Mouse (Mus musculus) thymus, postnatal 36 days (tissue): Measurements from ENCODE around the gene Slc30a5.
A peak's percentile ranks its signal among the peaks of the same experiment; 100 is the strongest.
"Not testable (repeated sequence)": the region's sequence is repeated elsewhere in the genome, so short reads cannot be mapped to it uniquely, and the experiment has no call there.

ENCODE experiments used
- DNase-seq, 2 experiments: peaks; one replicate each; pipeline ENCODE4 v3.0.0; 2022; ENCODE audit warnings: mixed read lengths in 2 of 2

Slc30a5 gene

DNA sequence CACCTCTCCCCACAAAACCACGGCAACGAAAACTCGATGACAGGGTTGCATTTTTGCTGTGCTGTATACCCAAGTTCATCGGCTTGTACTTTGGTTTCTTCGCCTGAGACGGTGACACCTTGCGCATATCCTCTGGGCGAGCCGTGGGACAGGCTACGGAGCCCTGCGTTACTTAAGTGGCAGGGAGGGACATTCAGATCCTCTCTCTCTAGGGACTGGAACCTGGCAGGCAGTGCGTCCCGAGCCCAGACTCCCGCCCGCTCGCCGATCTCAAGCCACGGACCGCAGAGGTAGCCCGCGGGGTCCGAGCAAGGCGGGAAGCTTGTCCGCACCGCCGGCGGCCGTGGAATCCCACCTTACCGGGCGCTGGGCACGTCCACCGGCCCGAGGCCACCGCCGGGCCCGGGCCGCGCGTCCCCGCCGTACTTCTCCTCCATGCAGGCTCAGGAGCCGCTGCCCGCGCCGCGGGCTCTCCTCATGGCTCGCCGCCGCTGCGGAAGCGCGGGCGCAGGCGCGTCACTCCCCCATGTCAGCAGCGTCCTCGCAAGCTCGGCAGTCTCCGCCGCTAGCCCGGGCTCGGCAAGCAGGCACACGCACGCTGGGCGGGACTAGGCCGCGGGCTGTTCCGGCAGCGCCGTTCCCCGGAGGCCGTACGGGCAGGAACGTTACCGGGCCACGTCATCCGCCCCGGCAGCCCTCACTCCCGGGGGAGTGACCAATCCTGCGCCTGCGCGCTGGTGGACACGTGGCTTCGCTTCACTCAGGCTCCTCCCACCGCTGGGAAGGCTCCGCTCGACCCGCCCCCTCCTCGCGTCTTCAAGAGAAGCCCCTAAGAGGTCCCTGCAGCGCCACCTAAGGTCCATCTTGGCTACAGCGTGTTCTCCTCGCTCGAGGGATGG is at the start of gene Slc30a5:
TSS of gene Slc30a5 (minus strand) at position 687 of the 899 bp plus-strand sequence.
- DNase-seq, result peak; percentile 99 to 100

- no peak for DNase-seq
These were observed 48.7 kb upstream of the Slc30a5 start for GRCm38 (mm10) chr13:100881944-100882343.

GRCm38 (mm10) chr13:100879806-100880205 is 46.6 kb upstream of the Slc30a5 start:
- DNase-seq, result no peak

DNA sequence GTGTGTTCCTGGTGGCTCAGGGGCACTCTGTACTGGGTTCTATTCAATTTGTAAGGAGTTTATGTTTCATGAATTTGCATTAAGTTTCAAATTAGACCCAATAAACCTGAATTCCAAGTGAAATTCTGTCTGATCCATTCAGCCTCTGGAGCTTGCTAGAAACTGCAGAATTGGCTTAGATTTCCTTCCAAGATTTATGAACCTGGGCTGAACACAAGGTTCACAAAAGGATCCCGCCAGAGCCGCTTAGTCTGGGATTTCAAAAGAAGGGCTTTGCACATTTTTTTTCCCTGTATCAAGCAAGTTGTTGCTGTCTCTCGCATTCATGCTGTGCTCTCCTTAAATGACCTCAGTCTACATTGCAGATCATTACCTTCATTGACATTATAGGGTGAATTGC is 46.1 kb upstream of the Slc30a5 start:
- DNase-seq, result no peak

GRCm38 (mm10) chr13:100878264-100878663 is 45.0 kb upstream of the Slc30a5 start:
- no peak for DNase-seq

GRCm38 (mm10) chr13:100877703-100878102 is 44.5 kb upstream of the Slc30a5 start:
- DNase-seq, result no peak

GRCm38 (mm10) chr13:100875103-100875502 is 41.9 kb upstream of the Slc30a5 start:
- no peak for DNase-seq

DNA sequence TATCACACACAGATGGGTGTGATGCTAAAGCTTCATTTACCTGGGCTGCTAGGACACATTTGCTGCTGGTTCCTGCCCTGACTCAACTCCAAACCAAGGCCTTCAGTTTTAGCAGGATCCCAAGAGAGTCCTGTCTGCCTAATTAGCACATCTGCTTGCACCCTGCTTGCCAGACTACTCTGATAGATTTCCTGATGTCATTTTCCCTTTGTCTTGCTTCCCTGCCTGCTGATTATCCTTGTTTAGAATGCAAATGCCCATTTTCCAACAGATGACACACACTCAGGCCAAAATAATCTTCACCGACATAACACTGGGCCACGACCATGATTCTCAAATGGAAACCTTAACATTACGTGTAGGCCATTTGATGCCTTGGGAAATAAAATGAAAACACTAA is 41.4 kb upstream of the Slc30a5 start:
- DNase-seq, result no peak

DNA sequence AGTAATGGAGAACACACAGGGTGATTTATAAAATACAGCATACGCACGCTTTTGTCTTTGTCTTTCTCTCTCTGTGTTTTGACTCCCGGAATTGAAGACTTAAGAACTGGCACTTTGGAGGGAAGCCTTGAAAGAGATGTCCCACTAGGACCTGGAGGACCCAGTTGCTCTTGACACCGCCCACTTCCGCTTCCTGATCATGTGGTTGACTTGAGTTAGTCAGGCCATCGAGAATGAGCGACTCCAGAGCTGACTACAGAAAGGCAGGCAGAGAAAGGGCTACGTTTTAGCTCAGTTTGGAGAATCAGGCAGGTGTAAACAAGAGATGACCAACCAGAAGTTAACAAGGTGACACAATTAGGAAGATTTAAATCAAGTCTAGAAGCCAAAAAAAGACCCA is 40.3 kb upstream of the Slc30a5 start:
- DNase-seq, result no peak

DNA sequence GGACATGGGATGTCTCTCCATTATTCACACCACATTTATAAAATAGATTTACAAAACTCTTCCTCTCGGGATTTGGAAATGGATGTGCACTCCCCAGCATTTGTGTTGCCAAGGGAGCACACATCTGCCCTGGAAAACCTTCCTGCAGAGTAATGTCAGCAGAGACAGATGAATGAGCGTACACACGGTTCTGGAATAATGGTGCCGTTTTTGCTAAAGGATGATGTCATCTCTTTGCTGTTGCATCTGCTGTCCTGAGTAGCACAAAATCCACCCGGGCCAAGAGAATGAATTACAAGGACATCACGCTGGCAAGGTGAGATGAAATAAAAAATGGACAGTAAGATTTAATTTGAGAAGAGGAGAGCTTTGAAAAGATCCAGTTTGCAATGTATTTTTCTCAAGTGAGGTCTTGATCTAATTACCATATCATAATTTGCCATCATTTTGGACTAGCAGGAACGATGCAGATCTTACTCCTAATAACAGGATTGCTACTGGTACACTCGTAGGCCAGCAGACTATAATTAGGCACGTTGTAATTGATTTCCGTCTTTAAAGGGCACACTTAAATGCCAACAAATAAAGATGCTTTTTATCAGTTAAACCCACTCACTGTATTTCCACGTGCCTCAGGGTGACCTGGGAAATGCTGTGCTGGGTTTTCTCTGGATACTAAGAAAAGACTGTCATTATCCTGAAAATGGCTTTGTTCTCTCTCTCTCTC is 38.4 kb upstream of the Slc30a5 start:
- no peak for DNase-seq

GRCm38 (mm10) chr13:100869813-100870212 is 36.6 kb upstream of the Slc30a5 start:
- DNase-seq, result no peak

- DNase-seq, result no peak
These were observed 33.1 kb upstream of the Slc30a5 start for GRCm38 (mm10) chr13:100866311-100866710.

DNA sequence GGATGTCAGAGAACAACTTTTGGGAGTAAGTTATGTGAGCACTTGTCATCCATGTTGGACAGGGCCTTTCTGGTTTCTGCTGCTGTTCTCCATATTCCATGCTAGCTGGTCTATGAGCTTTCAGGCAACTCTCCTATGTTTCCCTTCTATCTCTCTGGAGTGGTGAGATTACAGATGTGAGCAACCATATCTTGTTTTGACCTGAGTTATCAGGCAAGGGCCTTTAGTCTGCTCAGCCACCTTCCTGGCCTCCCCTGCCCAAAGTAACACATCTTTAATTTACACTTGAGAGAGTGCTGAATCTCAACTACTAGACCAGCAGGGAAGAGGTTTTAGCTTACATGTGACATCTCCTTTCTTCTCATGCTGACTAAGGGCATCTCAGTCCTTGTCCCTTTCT is 32.5 kb upstream of the Slc30a5 start:
- no peak for DNase-seq

- not testable (repeated sequence) for DNase-seq
These were observed 30.7 kb upstream of the Slc30a5 start for GRCm38 (mm10) chr13:100863914-100864313.

GRCm38 (mm10) chr13:100859117-100859516 is 25.9 kb upstream of the Slc30a5 start:
- no peak for DNase-seq

GRCm38 (mm10) chr13:100854174-100854573 is 20.9 kb upstream of the Slc30a5 start:
- no peak for DNase-seq

DNA sequence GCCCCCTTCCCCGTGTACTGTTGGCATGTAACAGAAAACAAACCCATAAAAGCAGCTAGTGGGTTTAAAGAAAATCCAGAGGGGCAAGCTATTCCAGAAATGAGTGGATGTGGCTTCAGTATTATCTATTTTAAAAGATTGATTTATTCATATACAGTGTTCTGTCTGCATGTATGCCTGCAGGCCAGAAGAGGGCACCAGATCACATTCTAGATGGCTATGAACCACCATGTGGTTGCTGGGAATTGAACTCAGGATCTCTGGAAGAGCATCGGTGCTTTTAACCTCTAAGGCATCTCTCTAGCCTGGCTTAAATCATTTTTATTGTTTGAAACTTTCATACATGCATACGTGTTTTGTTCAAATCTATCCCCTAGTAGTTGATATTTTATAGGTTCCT is 19.9 kb upstream of the Slc30a5 start:
- DNase-seq, result no peak

GRCm38 (mm10) chr13:100849137-100849536 is 15.9 kb upstream of the Slc30a5 start:
- no peak for DNase-seq

DNA sequence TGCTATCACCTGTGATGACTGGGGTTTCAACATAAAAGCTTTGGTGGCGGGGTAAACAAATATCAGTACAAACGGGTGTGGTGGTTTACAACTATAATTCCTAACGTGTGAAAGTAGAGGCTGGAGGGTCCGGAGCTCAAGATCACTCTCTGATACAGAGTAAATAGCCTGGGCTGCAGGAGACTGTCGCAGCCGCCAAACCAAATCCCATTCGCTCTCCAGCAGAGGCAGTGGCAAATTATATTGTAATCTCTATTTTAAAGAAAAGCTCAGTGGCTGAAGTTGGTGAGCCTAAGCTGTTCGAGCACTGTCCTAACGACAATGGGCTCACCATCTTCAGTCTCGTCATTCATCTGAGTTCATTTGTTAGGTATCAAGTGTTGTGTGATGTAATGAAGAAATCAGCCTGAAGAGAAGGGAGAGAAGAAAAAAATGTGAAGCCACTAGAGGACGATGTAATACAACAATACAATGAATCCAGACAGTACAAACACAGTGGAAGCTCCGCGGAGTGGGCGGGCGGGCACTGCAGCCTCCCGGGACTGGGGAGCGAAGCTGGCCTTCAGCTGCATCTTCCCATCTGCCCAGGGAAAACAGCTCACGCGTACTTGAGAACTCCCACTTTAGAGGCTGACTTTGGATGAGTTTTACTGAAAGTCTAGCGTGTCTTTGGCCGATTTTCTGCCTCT is 13.8 kb upstream of the Slc30a5 start:
- DNase-seq, result no peak

- DNase-seq, result no peak
These were observed 13.0 kb upstream of the Slc30a5 start for GRCm38 (mm10) chr13:100846254-100846653.

DNA sequence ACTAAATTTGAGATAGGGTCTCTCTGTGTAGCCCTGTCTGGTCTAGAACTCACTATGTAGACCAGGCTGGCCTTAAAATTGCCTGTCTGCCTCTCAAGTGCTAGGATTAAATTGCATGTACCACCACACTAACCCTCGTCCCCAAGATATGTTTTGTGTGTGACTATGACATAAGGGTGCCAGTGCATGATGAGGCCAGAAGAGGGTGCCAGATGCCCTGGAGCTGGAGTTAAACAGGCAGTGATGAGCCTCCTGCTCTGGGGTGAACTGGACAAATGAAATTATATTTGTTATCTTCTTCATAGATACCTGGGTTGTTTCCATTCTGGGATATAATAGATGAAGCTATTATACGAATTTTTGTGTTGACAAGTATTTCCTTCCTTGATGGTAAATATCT is 10.7 kb upstream of the Slc30a5 start:
- no peak for DNase-seq

DNA sequence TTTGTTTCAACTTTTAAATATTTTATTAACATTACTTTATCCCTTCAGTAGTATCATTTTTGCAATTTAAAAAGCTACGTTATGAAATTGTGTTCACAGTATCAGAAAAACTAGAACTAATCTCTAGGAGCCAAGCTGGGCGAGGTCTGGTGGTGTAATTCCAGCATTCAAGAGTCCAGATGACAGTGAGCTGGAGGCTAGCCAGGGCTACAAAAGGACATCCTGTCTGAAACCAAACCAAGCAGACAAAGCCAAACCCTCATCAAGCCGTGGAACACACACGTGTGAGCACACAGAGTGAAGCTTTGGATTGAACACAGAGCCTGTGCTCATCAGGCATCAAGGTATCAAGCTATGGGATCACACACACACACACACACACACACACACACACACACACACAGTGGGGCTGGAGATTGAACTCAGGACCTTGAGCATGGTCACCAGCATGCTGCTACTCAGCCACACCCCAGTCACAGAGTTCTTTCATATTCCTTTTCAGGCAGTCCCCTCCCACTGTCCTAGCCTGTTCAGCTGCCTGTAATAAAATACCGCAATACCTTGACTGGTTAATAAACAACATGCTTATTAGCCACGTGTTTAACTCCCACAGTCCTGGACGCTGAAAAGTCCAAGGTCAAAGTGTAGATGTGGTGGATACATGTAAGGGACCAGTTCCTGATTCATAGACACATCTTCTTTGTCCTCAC is 9.9 kb upstream of the Slc30a5 start:
- DNase-seq, result no peak

DNA sequence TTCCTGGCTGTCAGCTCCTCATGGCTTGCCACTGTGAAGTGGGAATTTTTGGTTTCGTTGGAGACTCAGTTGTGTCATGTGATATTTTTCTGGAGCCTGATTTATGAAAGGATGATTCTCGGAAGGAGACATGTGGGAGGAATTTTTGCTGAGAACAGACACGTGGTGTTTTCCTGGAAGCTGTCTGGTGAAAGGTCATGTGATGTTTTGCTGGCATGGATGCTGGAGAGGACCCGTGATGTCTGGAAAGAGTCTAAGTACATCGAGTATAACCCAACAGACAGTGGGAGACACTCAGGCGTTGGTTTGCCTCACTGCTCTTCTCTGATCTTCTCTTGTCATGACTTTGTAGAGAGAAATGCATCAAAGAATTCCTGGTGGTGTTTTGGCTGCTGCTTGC is 8.5 kb upstream of the Slc30a5 start:
- no peak for DNase-seq
